Mouse (Mus musculus) layer of hippocampus, postnatal 10 days (tissue): ENCODE data around the gene Adamts4. TPM values are rescaled to one million over a fixed set of nuclear protein-coding genes. Genes with fewer than 3 reads are reported as not detected.
"Not testable (repeated sequence)": the region's sequence is repeated elsewhere in the genome, so short reads cannot be mapped to it uniquely, and the experiment has no call there.

Experiments
- DNase-seq, 2 experiments: peaks; one replicate each; pipeline ENCODE4 v3.0.0; 2021; ENCODE audit warnings: low spot score in 2 of 2
- total RNA-seq, 2 experiments: library from RNA; stranded (reverse); gene quantifications; 2 replicates each; pipeline ENCODE4 v1.2.3; 2021

Adamts4 gene
- total RNA-seq, 2 experiments from 2014 or later = 5.6 to 7.1 TPM

GRCm38 (mm10) chr1:171295063-171295402 lies 44.8 kb downstream of the Adamts4 start:
- no peak for DNase-seq

- DNase-seq = no peak
These were observed 48.0 kb downstream of the Adamts4 start for GRCm38 (mm10) chr1:171298226-171298625.

GRCm38 (mm10) chr1:171306157-171306556 lies 55.9 kb downstream of the Adamts4 start:
- not testable (repeated sequence) for DNase-seq

DNA sequence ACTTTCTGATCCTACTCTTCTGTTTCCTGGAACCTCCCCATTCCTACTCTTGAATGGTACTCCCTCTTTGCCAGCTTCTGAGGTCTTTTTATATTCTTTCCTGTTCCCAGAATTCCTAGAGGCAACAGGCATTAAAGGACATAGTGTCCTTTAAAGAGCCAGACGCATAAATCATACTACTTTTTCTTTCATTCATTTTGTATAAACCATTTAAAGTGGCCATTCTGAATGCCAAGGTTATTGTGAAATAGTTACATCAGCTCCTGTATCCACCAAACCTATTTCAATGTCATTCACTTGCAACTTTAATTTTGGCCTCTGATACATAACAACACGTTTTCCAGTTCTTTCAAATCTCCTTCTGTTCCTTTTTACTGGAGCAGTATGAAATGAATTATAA lies 59.1 kb downstream of the Adamts4 start:
- no peak for DNase-seq

Other genes starting within 250 kb of the Adamts4 start
- not detected for gene Fcgr4, start 231.5 kb upstream of the Adamts4 start, total RNA-seq
- gene Fcgr3, start 185.5 kb upstream of the Adamts4 start, total RNA-seq = 10 to 100 TPM; 10.5 to 12.7 TPM
- 1 to 10 TPM; 3.1 to 3.3 TPM for gene Cfap126, start 136.5 kb upstream of the Adamts4 start, total RNA-seq
- gene Sdhc, start 99.8 kb upstream of the Adamts4 start, total RNA-seq = 100 to 1,000 TPM; 223 to 233 TPM
- gene Mpz, start 99.7 kb upstream of the Adamts4 start, total RNA-seq = not detected
- 10 to 100 TPM; 16.9 to 18.0 TPM for gene Pcp4l1, start 54.2 kb upstream of the Adamts4 start, total RNA-seq
- not detected for gene Nr1i3, start 36.5 kb upstream of the Adamts4 start, total RNA-seq
- gene Tomm40l, start 27.9 kb upstream of the Adamts4 start, total RNA-seq = 10 to 100 TPM; 65.5 to 66.3 TPM
- 1 to 10 TPM; 2.1 to 4.6 TPM for gene Apoa2, start 25.4 kb upstream of the Adamts4 start, total RNA-seq
- gene Fcer1g, start 16.1 kb upstream of the Adamts4 start, total RNA-seq = 10 to 100 TPM; 15.2 to 16.7 TPM
- 100 to 1,000 TPM; 235 to 249 TPM for gene Ndufs2, start 967 bp downstream of the Adamts4 start, total RNA-seq
- gene B4galt3, start 19.9 kb downstream of the Adamts4 start, total RNA-seq = 10 to 100 TPM; 65.4 to 67.1 TPM
- gene Ppox, start 30.8 kb downstream of the Adamts4 start, total RNA-seq = 10 to 100 TPM; 28.8 to 30.0 TPM
- 10 to 100 TPM; 49.0 to 57.3 TPM for gene Usp21, start 37.6 kb downstream of the Adamts4 start, total RNA-seq
- 100 to 1,000 TPM; 102 to 114 TPM for gene Ufc1, start 44.6 kb downstream of the Adamts4 start, total RNA-seq
- 10 to 100 TPM; 30.9 to 33.7 TPM for gene Dedd, start 78.7 kb downstream of the Adamts4 start, total RNA-seq
- 10 to 100 TPM; 37.7 to 42.8 TPM for gene Nit1, start 95.2 kb downstream of the Adamts4 start, total RNA-seq
- 100 to 1,000 TPM; 135 to 165 TPM for gene Pfdn2, start 95.2 kb downstream of the Adamts4 start, total RNA-seq
- gene Klhdc9, start 110.4 kb downstream of the Adamts4 start, total RNA-seq = 1 to 10 TPM; 6.3 to 8.6 TPM
- gene Nectin4, start 119.7 kb downstream of the Adamts4 start, total RNA-seq = 1 to 10 TPM; 1.8 to 1.9 TPM
- gene Arhgap30, start 138.5 kb downstream of the Adamts4 start, total RNA-seq = 1 to 10 TPM; 1.9 to 2.1 TPM
- 100 to 1,000 TPM; 114 to 121 TPM for gene Usf1, start 160.9 kb downstream of the Adamts4 start, total RNA-seq
- gene Tstd1, start 168.5 kb downstream of the Adamts4 start, total RNA-seq = 1 to 10 TPM; 2.1 to 3.5 TPM
- 1 to 10 TPM; 5.5 to 7.8 TPM for gene F11r, start 187.1 kb downstream of the Adamts4 start, total RNA-seq